Mouse (Mus musculus): ENCODE results near the gene Rabl3. TPM values are rescaled to one million over a fixed set of nuclear protein-coding genes. Genes with fewer than 3 reads are reported as not detected.

The Rabl3 gene
- polyA plus RNA-seq, 1 experiment from 2014 or later = 14.9 TPM

- H3K9ac ChIP-seq (replicated peaks) = no peak overlapping the region
- ATAC-seq (no peak), DNase-seq (no peak)
- no peaks in the 10 kb centered on the region for H3K9me3 ChIP-seq (ENCODE audit: low read length)
- no peaks in the 10 kb centered on the region for H3K4me1 ChIP-seq (ENCODE audit: insufficient read depth)
- H3K4me3 ChIP-seq (ENCODE audit: low read depth, low read length) = no peak overlapping the region
- H3K27ac ChIP-seq (ENCODE audit: low read depth) = no peak overlapping the region
- 82% methylated on average over 8 of the region's 8 CpGs for WGBS (ENCODE audit: insufficient replicate concordance)
- H3K27me3 ChIP-seq (ENCODE audit: insufficient read depth, low read length) = no peaks in the 10 kb centered on the region
- no peak overlapping the region for H3K4me2 ChIP-seq (ENCODE audit: low read depth, low read length)
- no peak for TF ChIP-seq EP300 (IDR thresholded peaks at IDR 0.05; ENCODE audit: low read depth)
- no peak for TF ChIP-seq CTCF (IDR thresholded peaks at IDR 0.05; ENCODE audit: low read depth)
- peaks cover 5% of the 10 kb centered on the region; the same call in 1 of the 2 replicates for H3K36me3 ChIP-seq (replicated peaks; ENCODE audit: insufficient read depth, low read length)
Observed at GRCm38 (mm10) chr16:37591551-37591950, 51.9 kb downstream of the Rabl3 start.

- TF ChIP-seq CTCF (IDR thresholded peaks at IDR 0.05; ENCODE audit: low read depth) (no peak), EP300 (IDR thresholded peaks at IDR 0.05; ENCODE audit: low read depth) (no peak)
- DNase-seq = no peak
- H3K4me2 ChIP-seq (ENCODE audit: low read depth, low read length) = no peak overlapping the region
- H3K27me3 ChIP-seq (ENCODE audit: insufficient read depth, low read length) = no peaks in the 10 kb centered on the region
- no peaks in the 10 kb centered on the region for H3K9me3 ChIP-seq (ENCODE audit: low read length)
- H3K27ac ChIP-seq (ENCODE audit: low read depth) = no peak overlapping the region
- H3K36me3 ChIP-seq (replicated peaks; ENCODE audit: insufficient read depth, low read length) = 0 out of 2 replicates have a peak, but pooled peaks cover 3% of the 10 kb centered on the region
- ATAC-seq = no peak; the same call in 1 of the 2 replicates
- 51% methylated on average over 5 of the region's 5 CpGs for WGBS (ENCODE audit: insufficient replicate concordance)
- no peak overlapping the region for H3K4me3 ChIP-seq (ENCODE audit: low read depth, low read length)
- no peak overlapping the region for H3K9ac ChIP-seq (replicated peaks)
- H3K4me1 ChIP-seq (ENCODE audit: insufficient read depth) = no peaks in the 10 kb centered on the region
Observed at GRCm38 (mm10) chr16:37597412-37597811, 57.7 kb downstream of the Rabl3 start.

GRCm38 (mm10) chr16:37598463-37598862 is 58.8 kb downstream of the Rabl3 start:
- H3K27ac ChIP-seq (ENCODE audit: low read depth) = no peak overlapping the region
- TF ChIP-seq EP300 (IDR thresholded peaks at IDR 0.05; ENCODE audit: low read depth) (no peak), CTCF (IDR thresholded peaks at IDR 0.05; ENCODE audit: low read depth) (no peak)
- no peak overlapping the region for H3K9ac ChIP-seq (replicated peaks)
- no peak overlapping the region for H3K4me3 ChIP-seq (ENCODE audit: low read depth, low read length)
- ATAC-seq (no peak), DNase-seq (no peak)
- H3K27me3 ChIP-seq (ENCODE audit: insufficient read depth, low read length) = no peaks in the 10 kb centered on the region
- H3K36me3 ChIP-seq (replicated peaks; ENCODE audit: insufficient read depth, low read length) = 0 out of 2 replicates have a peak, but pooled peaks cover 3% of the 10 kb centered on the region
- H3K4me2 ChIP-seq (ENCODE audit: low read depth, low read length) = no peak overlapping the region
- H3K9me3 ChIP-seq (ENCODE audit: low read length) = no peaks in the 10 kb centered on the region
- no peaks in the 10 kb centered on the region for H3K4me1 ChIP-seq (ENCODE audit: insufficient read depth)
- WGBS (ENCODE audit: insufficient replicate concordance) = 83% methylated on average over 7 of the region's 7 CpGs

GRCm38 (mm10) chr16:37599326-37599725 is 59.6 kb downstream of the Rabl3 start:
- H3K4me2 ChIP-seq (ENCODE audit: low read depth, low read length) = no peak overlapping the region
- DNase-seq (no peak), ATAC-seq (no peak)
- H3K4me1 ChIP-seq (ENCODE audit: insufficient read depth) = no peaks in the 10 kb centered on the region
- H3K36me3 ChIP-seq (replicated peaks; ENCODE audit: insufficient read depth, low read length) = 0 out of 2 replicates have a peak, but pooled peaks cover 3% of the 10 kb centered on the region
- no peak overlapping the region for H3K9ac ChIP-seq (replicated peaks)
- H3K27ac ChIP-seq (ENCODE audit: low read depth) = no peak overlapping the region
- H3K27me3 ChIP-seq (ENCODE audit: insufficient read depth, low read length) = no peaks in the 10 kb centered on the region
- WGBS (ENCODE audit: insufficient replicate concordance) = 63% methylated on average over 3 of the region's 3 CpGs
- no peak overlapping the region for H3K4me3 ChIP-seq (ENCODE audit: low read depth, low read length)
- H3K9me3 ChIP-seq (ENCODE audit: low read length) = no peaks in the 10 kb centered on the region
- TF ChIP-seq EP300 (IDR thresholded peaks at IDR 0.05; ENCODE audit: low read depth) (no peak), CTCF (IDR thresholded peaks at IDR 0.05; ENCODE audit: low read depth) (no peak)

- H3K4me3 ChIP-seq (ENCODE audit: low read depth, low read length) = no peak overlapping the region
- H3K27me3 ChIP-seq (ENCODE audit: insufficient read depth, low read length) = no peaks in the 10 kb centered on the region
- no peak overlapping the region for H3K9ac ChIP-seq (replicated peaks)
- TF ChIP-seq EP300 (IDR thresholded peaks at IDR 0.05; ENCODE audit: low read depth) (no peak), CTCF (IDR thresholded peaks at IDR 0.05; ENCODE audit: low read depth) (no peak)
- H3K4me1 ChIP-seq (ENCODE audit: insufficient read depth) = no peaks in the 10 kb centered on the region
- no peak for DNase-seq
- H3K27ac ChIP-seq (ENCODE audit: low read depth) = no peak overlapping the region
- ATAC-seq = no peak
- 65% methylated on average over 1 of the region's 1 CpGs for WGBS (ENCODE audit: insufficient replicate concordance)
- H3K4me2 ChIP-seq (ENCODE audit: low read depth, low read length) = no peak overlapping the region
- no peaks in the 10 kb centered on the region for H3K36me3 ChIP-seq (replicated peaks; ENCODE audit: insufficient read depth, low read length)
- no peaks in the 10 kb centered on the region for H3K9me3 ChIP-seq (ENCODE audit: low read length)
Observed at GRCm38 (mm10) chr16:37603431-37603830, 63.7 kb downstream of the Rabl3 start.

- H3K4me1 ChIP-seq (ENCODE audit: insufficient read depth) = no peaks in the 10 kb centered on the region
- no peak overlapping the region for H3K4me3 ChIP-seq (ENCODE audit: low read depth, low read length)
- H3K9me3 ChIP-seq (ENCODE audit: low read length) = no peaks in the 10 kb centered on the region
- DNase-seq (no peak), ATAC-seq (no peak)
- H3K27ac ChIP-seq (ENCODE audit: low read depth) = no peak overlapping the region
- H3K27me3 ChIP-seq (ENCODE audit: insufficient read depth, low read length) = no peaks in the 10 kb centered on the region
- 0 out of 2 replicates have a peak, but pooled peaks cover under 1% of the 10 kb centered on the region for H3K36me3 ChIP-seq (replicated peaks; ENCODE audit: insufficient read depth, low read length)
- 83% methylated on average over 6 of the region's 6 CpGs for WGBS (ENCODE audit: insufficient replicate concordance)
- H3K4me2 ChIP-seq (ENCODE audit: low read depth, low read length) = no peak overlapping the region
- no peak for TF ChIP-seq CTCF (IDR thresholded peaks at IDR 0.05; ENCODE audit: low read depth)
- TF ChIP-seq EP300 (IDR thresholded peaks at IDR 0.05; ENCODE audit: low read depth) = no peak
- H3K9ac ChIP-seq (replicated peaks) = no peak overlapping the region
Observed at GRCm38 (mm10) chr16:37604243-37604642, 64.6 kb downstream of the Rabl3 start.

GRCm38 (mm10) chr16:37610333-37610732 is 70.6 kb downstream of the Rabl3 start:
- 78% methylated on average over 8 of the region's 8 CpGs for WGBS (ENCODE audit: insufficient replicate concordance)
- Histone ChIP-seq H3K27ac (ENCODE audit: low read depth) (no peak overlapping the region), H3K4me1 (ENCODE audit: insufficient read depth) (no peaks in the 10 kb centered on the region), H3K27me3 (ENCODE audit: insufficient read depth, low read length) (no peaks in the 10 kb centered on the region), H3K9me3 (ENCODE audit: low read length) (no peaks in the 10 kb centered on the region), H3K36me3 (replicated peaks; ENCODE audit: insufficient read depth, low read length) (peaks cover 4% of the 10 kb centered on the region; the same call in 1 of the 2 replicates), H3K4me3 (ENCODE audit: low read depth, low read length) (no peak overlapping the region), H3K9ac (replicated peaks) (no peak overlapping the region), H3K4me2 (ENCODE audit: low read depth, low read length) (no peak overlapping the region)
- DNase-seq (no peak), ATAC-seq (no peak)
- TF ChIP-seq EP300 (IDR thresholded peaks at IDR 0.05; ENCODE audit: low read depth) (no peak), CTCF (IDR thresholded peaks at IDR 0.05; ENCODE audit: low read depth) (no peak)
